Mouse (Mus musculus): ENCODE data around the gene Hmgb1. TPM values are rescaled to one million over a fixed set of nuclear protein-coding genes. Genes with fewer than 3 reads are reported as not detected.
"Not testable (repeated sequence)": the region's sequence is repeated elsewhere in the genome, so short reads cannot be mapped to it uniquely, and the experiment has no call there.

Gene Hmgb1
- polyA plus RNA-seq, 1 experiment from 2014 or later: 1,906 TPM

GRCm38 (mm10) chr5:149162890-149163289, 21.4 kb downstream of the Hmgb1 start:
- H3K9ac ChIP-seq: no peak overlapping the region
- WGBS: 84% methylated on average over 7 of the region's 7 CpGs
- H3K4me1 ChIP-seq: peaks cover 5% of the 10 kb centered on the region; the same call in 1 of the 2 replicates
- H3K27ac ChIP-seq: no peak overlapping the region
- no peaks in the 10 kb centered on the region for H3K9me3 ChIP-seq
- no peaks in the 10 kb centered on the region for H3K27me3 ChIP-seq
- H3K4me2 ChIP-seq: no peak overlapping the region
- H3K4me3 ChIP-seq (replicated peaks): no peak overlapping the region
- no peaks in the 10 kb centered on the region for H3K36me3 ChIP-seq (replicated peaks)
- no peak for ATAC-seq (ENCODE audit: low FRiP score)

DNA sequence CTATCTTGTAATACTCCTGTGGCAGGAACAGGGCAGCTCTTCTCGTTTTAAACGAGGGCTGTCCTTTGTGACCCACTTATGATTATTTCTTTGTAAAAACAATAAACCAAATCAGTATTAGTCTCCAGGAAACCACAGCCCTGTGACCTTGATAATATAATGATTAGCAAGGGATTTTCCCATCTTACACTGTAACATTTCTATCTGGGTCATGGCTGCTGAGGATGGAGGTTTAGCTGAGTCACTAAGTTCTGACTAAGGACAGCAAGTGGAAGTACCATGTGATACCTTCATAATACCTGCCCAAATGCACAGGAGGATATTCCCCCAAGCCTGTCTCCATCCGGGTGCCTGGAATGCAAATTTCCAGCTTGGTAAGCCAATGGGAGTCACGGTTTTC, 23.8 kb downstream of the Hmgb1 start:
- no peaks in the 10 kb centered on the region for H3K9me3 ChIP-seq
- peaks cover 5% of the 10 kb centered on the region; the same call in 1 of the 2 replicates for H3K4me1 ChIP-seq
- no peaks in the 10 kb centered on the region for H3K36me3 ChIP-seq (replicated peaks)
- no peaks in the 10 kb centered on the region for H3K27me3 ChIP-seq
- H3K4me2 ChIP-seq: no peak overlapping the region
- H3K27ac ChIP-seq: no peak overlapping the region
- H3K4me3 ChIP-seq (replicated peaks): no peak overlapping the region
- WGBS: 86% methylated on average over 4 of the region's 4 CpGs
- no peak for ATAC-seq (ENCODE audit: low FRiP score)
- H3K9ac ChIP-seq: no peak overlapping the region

DNA sequence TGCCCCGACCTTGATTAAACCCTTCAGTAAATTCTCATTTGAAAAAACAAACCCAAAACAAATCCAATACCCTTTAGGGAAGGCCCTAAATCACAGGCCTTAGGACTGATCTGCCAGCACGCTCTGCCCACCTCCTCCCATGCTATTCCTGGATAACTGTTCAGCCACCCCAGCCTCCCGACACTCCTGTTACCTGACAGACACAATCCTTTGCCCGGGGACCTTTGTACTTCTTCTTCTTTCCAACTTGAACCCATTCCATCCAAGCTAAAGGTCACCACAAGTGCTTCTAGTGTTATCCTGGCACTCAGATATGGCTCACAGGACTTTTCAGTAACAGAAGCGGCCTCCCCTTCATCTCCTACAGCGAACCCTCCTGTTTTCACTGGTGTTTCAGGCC, 25.3 kb downstream of the Hmgb1 start:
- H3K9ac ChIP-seq: no peak overlapping the region
- H3K9me3 ChIP-seq: no peaks in the 10 kb centered on the region
- 98% methylated on average over 6 of the region's 6 CpGs for WGBS
- ATAC-seq (ENCODE audit: low FRiP score): no peak
- no peak overlapping the region for H3K27ac ChIP-seq
- H3K4me2 ChIP-seq: no peak overlapping the region
- no peak overlapping the region for H3K4me3 ChIP-seq (replicated peaks)
- H3K36me3 ChIP-seq (replicated peaks): no peaks in the 10 kb centered on the region
- no peaks in the 10 kb centered on the region for H3K27me3 ChIP-seq
- H3K4me1 ChIP-seq: peaks cover 5% of the 10 kb centered on the region; the same call in 1 of the 2 replicates

- Histone ChIP-seq H3K9me3 (no peaks in the 10 kb centered on the region), H3K36me3 (replicated peaks) (no peaks in the 10 kb centered on the region), H3K4me3 (replicated peaks) (no peak overlapping the region), H3K4me1 (peaks cover 8% of the 10 kb centered on the region; the same call in 1 of the 2 replicates), H3K4me2 (no peak overlapping the region), H3K27ac (no peak overlapping the region), H3K9ac (no peak overlapping the region), H3K27me3 (no peaks in the 10 kb centered on the region)
- WGBS: 94% methylated on average over 18 of the region's 18 CpGs
- ATAC-seq (ENCODE audit: low FRiP score): no peak
Observed at GRCm38 (mm10) chr5:149156886-149157563, 27.3 kb downstream of the Hmgb1 start.

GRCm38 (mm10) chr5:149152774-149153155, 31.5 kb downstream of the Hmgb1 start:
- Histone ChIP-seq H3K4me1 (peaks cover 8% of the 10 kb centered on the region; the same call in 1 of the 2 replicates), H3K27ac (no peak overlapping the region), H3K9ac (no peak overlapping the region), H3K36me3 (replicated peaks) (no peaks in the 10 kb centered on the region), H3K4me2 (no peak overlapping the region), H3K4me3 (replicated peaks) (no peak overlapping the region), H3K9me3 (0 out of 2 replicates have a peak, but pooled peaks cover 3% of the 10 kb centered on the region), H3K27me3 (no peaks in the 10 kb centered on the region)
- 69% methylated on average over 12 of the region's 12 CpGs for WGBS
- no peak for ATAC-seq (ENCODE audit: low FRiP score)

- H3K36me3 ChIP-seq (replicated peaks): no peaks in the 10 kb centered on the region
- H3K27me3 ChIP-seq: no peaks in the 10 kb centered on the region
- 57% methylated on average over 13 of the region's 13 CpGs for WGBS
- no peak overlapping the region for H3K4me3 ChIP-seq (replicated peaks)
- H3K27ac ChIP-seq: no peak overlapping the region
- ATAC-seq (ENCODE audit: low FRiP score): no peak
- no peak overlapping the region for H3K4me2 ChIP-seq
- H3K9ac ChIP-seq: no peak overlapping the region
- peaks cover 8% of the 10 kb centered on the region; the same call in 1 of the 2 replicates for H3K4me1 ChIP-seq
- H3K9me3 ChIP-seq: 0 out of 2 replicates have a peak, but pooled peaks cover 3% of the 10 kb centered on the region
Observed at GRCm38 (mm10) chr5:149152063-149152773, 32.1 kb downstream of the Hmgb1 start.

GRCm38 (mm10) chr5:149150882-149151281, 33.4 kb downstream of the Hmgb1 start:
- peaks cover 8% of the 10 kb centered on the region; the same call in 1 of the 2 replicates for H3K4me1 ChIP-seq
- H3K9ac ChIP-seq: no peak overlapping the region
- H3K9me3 ChIP-seq: 0 out of 2 replicates have a peak, but pooled peaks cover 3% of the 10 kb centered on the region
- no peak overlapping the region for H3K27ac ChIP-seq
- H3K4me3 ChIP-seq (replicated peaks): no peak overlapping the region
- no peaks in the 10 kb centered on the region for H3K36me3 ChIP-seq (replicated peaks)
- no peak for ATAC-seq (ENCODE audit: low FRiP score)
- 92% methylated on average over 3 of the region's 3 CpGs for WGBS
- no peaks in the 10 kb centered on the region for H3K27me3 ChIP-seq
- no peak overlapping the region for H3K4me2 ChIP-seq

GRCm38 (mm10) chr5:149147386-149148000, 36.8 kb downstream of the Hmgb1 start:
- Histone ChIP-seq H3K4me2 (no peak overlapping the region), H3K36me3 (replicated peaks) (no peaks in the 10 kb centered on the region), H3K4me1 (peaks cover 5% of the 10 kb centered on the region; the same call in 1 of the 2 replicates), H3K9me3 (0 out of 2 replicates have a peak, but pooled peaks cover 3% of the 10 kb centered on the region), H3K27ac (no peak overlapping the region), H3K9ac (no peak overlapping the region), H3K27me3 (no peaks in the 10 kb centered on the region), H3K4me3 (replicated peaks) (no peak overlapping the region)
- WGBS: 88% methylated on average over 8 of the region's 8 CpGs
- no peak for ATAC-seq (ENCODE audit: low FRiP score)

GRCm38 (mm10) chr5:149146691-149147090, 37.6 kb downstream of the Hmgb1 start:
- H3K36me3 ChIP-seq (replicated peaks): no peaks in the 10 kb centered on the region

DNA sequence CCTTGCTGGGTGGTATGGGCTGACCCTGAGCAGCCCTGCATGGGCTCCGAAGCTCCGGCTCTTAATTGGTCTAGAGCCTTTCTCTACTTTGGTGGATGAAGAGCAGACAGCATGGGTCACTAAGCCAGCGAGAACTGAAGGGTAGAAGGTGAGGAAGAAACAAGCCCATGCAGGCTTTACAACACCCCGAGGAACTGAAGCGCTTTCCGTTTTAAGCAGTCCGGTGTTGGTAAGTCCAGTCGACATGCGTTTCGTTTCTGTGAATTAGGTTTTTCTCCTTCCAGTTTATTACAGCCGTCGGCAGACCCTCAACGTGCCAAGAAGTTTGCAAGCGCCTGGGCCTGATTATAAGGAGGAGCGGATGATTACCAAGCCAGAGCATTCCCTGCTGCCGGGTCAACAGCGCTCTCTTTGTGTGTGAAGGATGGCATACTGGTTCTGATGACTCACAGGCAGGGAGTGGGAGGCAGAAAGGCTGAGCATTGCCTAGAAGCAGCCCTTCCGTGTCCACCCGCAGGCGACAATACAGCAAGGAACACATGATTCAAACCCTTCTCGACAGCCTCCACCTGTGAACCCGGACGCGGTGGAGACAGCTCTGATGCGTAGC, 40.4 kb downstream of the Hmgb1 start:
- H3K27ac ChIP-seq: no peak overlapping the region
- H3K4me2 ChIP-seq: no peak overlapping the region

More at GRCm38 (mm10) chr5:149146691-149147090, 37.6 kb downstream of the Hmgb1 start:
- Histone ChIP-seq H3K4me1 (no peaks in the 10 kb centered on the region), H3K4me2 (no peak overlapping the region), H3K27me3 (no peaks in the 10 kb centered on the region), H3K9ac (no peak overlapping the region), H3K27ac (no peak overlapping the region), H3K9me3 (0 out of 2 replicates have a peak, but pooled peaks cover 3% of the 10 kb centered on the region), H3K4me3 (replicated peaks) (no peak overlapping the region)
- no peak for ATAC-seq (ENCODE audit: low FRiP score)
- WGBS: 97% methylated on average over 7 of the region's 7 CpGs

DNA sequence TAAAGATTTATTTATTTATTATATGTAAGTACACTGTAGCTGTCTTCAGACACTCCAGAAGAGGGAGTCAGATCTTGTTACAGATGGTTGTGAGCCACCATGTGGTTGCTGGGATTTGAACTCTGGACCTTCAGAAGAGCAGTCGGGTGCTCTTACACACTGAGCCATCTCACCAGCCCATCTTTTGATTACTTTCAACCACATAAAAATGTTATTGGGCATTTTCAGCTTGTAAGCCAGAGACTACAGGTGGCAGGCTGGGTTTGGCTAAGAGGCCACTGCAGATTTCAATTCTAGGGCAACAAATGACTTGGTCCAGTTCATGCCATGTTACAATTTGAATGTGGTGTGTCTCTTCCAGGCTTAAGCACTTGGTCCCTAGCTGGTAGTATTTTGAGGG, 43.1 kb downstream of the Hmgb1 start:
- not testable (repeated sequence) for H3K9me3 ChIP-seq; H3K9ac ChIP-seq; H3K36me3 ChIP-seq (replicated peaks); H3K4me3 ChIP-seq (replicated peaks); H3K27me3 ChIP-seq; H3K27ac ChIP-seq; H3K4me1 ChIP-seq; H3K4me2 ChIP-seq; ATAC-seq (ENCODE audit: low FRiP score)
- WGBS: 100% methylated on average over 1 of the region's 1 CpGs

More for the DNA sequence above, 40.4 kb downstream of the Hmgb1 start:
- H3K4me3 ChIP-seq (replicated peaks): no peak overlapping the region
- WGBS: 83% methylated on average over 25 of the region's 25 CpGs
- H3K9ac ChIP-seq: no peak overlapping the region
- ATAC-seq (ENCODE audit: low FRiP score): no peak
- H3K4me1 ChIP-seq: no peaks in the 10 kb centered on the region
- H3K9me3 ChIP-seq: no peaks in the 10 kb centered on the region
- H3K36me3 ChIP-seq (replicated peaks): no peaks in the 10 kb centered on the region
- H3K27me3 ChIP-seq: no peaks in the 10 kb centered on the region

DNA sequence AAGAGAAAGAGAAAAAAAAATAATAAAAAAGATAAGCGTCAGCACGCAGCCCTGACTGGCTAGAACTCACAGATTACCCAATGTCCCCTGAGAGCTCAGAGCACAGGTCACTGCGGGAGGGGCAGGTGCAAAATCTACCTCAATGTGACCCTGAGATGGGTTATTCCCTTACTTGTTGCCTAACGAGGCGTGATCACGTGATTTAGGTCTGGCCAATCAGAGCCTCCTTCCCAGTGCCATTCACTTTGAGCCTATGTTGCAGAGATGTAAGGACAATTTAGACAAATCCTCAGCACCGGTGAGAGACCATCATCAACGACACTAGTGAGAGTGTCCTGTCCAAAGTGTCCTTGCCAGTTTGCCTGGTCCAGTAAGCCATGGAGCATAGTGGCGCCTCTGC, 44.0 kb downstream of the Hmgb1 start:
- H3K27me3 ChIP-seq: no peaks in the 10 kb centered on the region
- H3K9ac ChIP-seq: no peak overlapping the region
- H3K9me3 ChIP-seq: no peaks in the 10 kb centered on the region
- H3K4me1 ChIP-seq: no peaks in the 10 kb centered on the region
- ATAC-seq (ENCODE audit: low FRiP score): no peak
- H3K27ac ChIP-seq: no peak overlapping the region
- H3K4me2 ChIP-seq: no peak overlapping the region
- no peak overlapping the region for H3K4me3 ChIP-seq (replicated peaks)
- no peaks in the 10 kb centered on the region for H3K36me3 ChIP-seq (replicated peaks)
- whole genome bisulfite sequencing: 52% methylated on average over 9 of the region's 9 CpGs

All from forebrain, embryonic 12.5 days (tissue).